Mouse (Mus musculus): ENCODE data around the gene Zdhhc18. TPM values are rescaled to one million over a fixed set of nuclear protein-coding genes. Genes with fewer than 3 reads are reported as not detected.

Zdhhc18 gene
- total and polyA plus RNA-seq, 2 experiments from 2014 or later = 1.7 to 11.4 TPM

GRCm38 (mm10) chr4:133614274-133614761 lies 35.6 kb downstream of the Zdhhc18 start:
- Histone ChIP-seq H3K27ac (ENCODE audit: low read depth) (no peak overlapping the region), H3K9ac (replicated peaks; ENCODE audit: low read depth, low read length) (no peak overlapping the region), H3K4me1 (ENCODE audit: control insufficient read depth, insufficient read depth) (no peaks in the 10 kb centered on the region), H3K4me2 (ENCODE audit: low read depth, low read length) (no peak overlapping the region), H3K9me3 (replicated peaks; ENCODE audit: control insufficient read depth, low read length) (no peaks in the 10 kb centered on the region), H3K4me3 (ENCODE audit: low read depth, low read length) (no peak overlapping the region), H3K27me3 (ENCODE audit: control insufficient read depth, insufficient read depth, low read length) (no peaks in the 10 kb centered on the region), H3K36me3 (replicated peaks; ENCODE audit: control insufficient read depth, insufficient read depth, low read length) (peaks cover 20% of the 10 kb centered on the region)
- ATAC-seq (ENCODE audit: insufficient read depth, low read depth) (no peak), DNase-seq (ENCODE audit: low spot score) (no peak)
- 56% methylated on average over 8 of the region's 8 CpGs for WGBS
- no peak for TF ChIP-seq CTCF (IDR thresholded peaks at IDR 0.05; ENCODE audit: low read depth)
- no peak for TF ChIP-seq EP300 (IDR thresholded peaks at IDR 0.05; ENCODE audit: low read depth)

GRCm38 (mm10) chr4:133613867-133614266 lies 36.1 kb downstream of the Zdhhc18 start:
- Histone ChIP-seq H3K4me2 (ENCODE audit: low read depth, low read length) (no peak overlapping the region), H3K4me3 (ENCODE audit: low read depth, low read length) (no peak overlapping the region), H3K27me3 (ENCODE audit: control insufficient read depth, insufficient read depth, low read length) (no peaks in the 10 kb centered on the region), H3K9me3 (replicated peaks; ENCODE audit: control insufficient read depth, low read length) (no peaks in the 10 kb centered on the region), H3K4me1 (ENCODE audit: control insufficient read depth, insufficient read depth) (no peaks in the 10 kb centered on the region), H3K36me3 (replicated peaks; ENCODE audit: control insufficient read depth, insufficient read depth, low read length) (peaks cover 20% of the 10 kb centered on the region), H3K27ac (ENCODE audit: low read depth) (no peak overlapping the region), H3K9ac (replicated peaks; ENCODE audit: low read depth, low read length) (no peak overlapping the region)
- DNase-seq (ENCODE audit: low spot score) = no peak
- 81% methylated on average over 4 of the region's 4 CpGs for WGBS
- no peak for ATAC-seq (ENCODE audit: insufficient read depth, low read depth)
- no peak for TF ChIP-seq EP300 (IDR thresholded peaks at IDR 0.05; ENCODE audit: low read depth)

GRCm38 (mm10) chr4:133613026-133613425 lies 36.9 kb downstream of the Zdhhc18 start:
- H3K27ac ChIP-seq (ENCODE audit: low read depth) = no peak overlapping the region
- 92% methylated on average over 8 of the region's 8 CpGs for WGBS
- no peak overlapping the region for H3K4me3 ChIP-seq (ENCODE audit: low read depth, low read length)

GRCm38 (mm10) chr4:133612416-133612815 lies 37.5 kb downstream of the Zdhhc18 start:
- Histone ChIP-seq H3K4me1 (ENCODE audit: control insufficient read depth, insufficient read depth) (no peaks in the 10 kb centered on the region), H3K27me3 (ENCODE audit: control insufficient read depth, insufficient read depth, low read length) (no peaks in the 10 kb centered on the region), H3K4me2 (ENCODE audit: low read depth, low read length) (no peak overlapping the region), H3K27ac (ENCODE audit: low read depth) (no peak overlapping the region), H3K9me3 (replicated peaks; ENCODE audit: control insufficient read depth, low read length) (no peaks in the 10 kb centered on the region), H3K4me3 (ENCODE audit: low read depth, low read length) (no peak overlapping the region), H3K36me3 (replicated peaks; ENCODE audit: control insufficient read depth, insufficient read depth, low read length) (peaks cover 28% of the 10 kb centered on the region), H3K9ac (replicated peaks; ENCODE audit: low read depth, low read length) (no peak overlapping the region)
- ATAC-seq (ENCODE audit: insufficient read depth, low read depth) = no peak
- 95% methylated on average over 7 of the region's 7 CpGs for WGBS
- TF ChIP-seq EP300 (IDR thresholded peaks at IDR 0.05; ENCODE audit: low read depth) = no peak
- no peak for DNase-seq (ENCODE audit: low spot score)

More at GRCm38 (mm10) chr4:133613026-133613425, 36.9 kb downstream of the Zdhhc18 start:
- ATAC-seq (ENCODE audit: insufficient read depth, low read depth) (no peak), DNase-seq (ENCODE audit: low spot score) (no peak)
- Histone ChIP-seq H3K9me3 (replicated peaks; ENCODE audit: control insufficient read depth, low read length) (no peaks in the 10 kb centered on the region), H3K9ac (replicated peaks; ENCODE audit: low read depth, low read length) (no peak overlapping the region), H3K27me3 (ENCODE audit: control insufficient read depth, insufficient read depth, low read length) (no peaks in the 10 kb centered on the region), H3K36me3 (replicated peaks; ENCODE audit: control insufficient read depth, insufficient read depth, low read length) (peaks cover 28% of the 10 kb centered on the region), H3K4me1 (ENCODE audit: control insufficient read depth, insufficient read depth) (no peaks in the 10 kb centered on the region), H3K4me2 (ENCODE audit: low read depth, low read length) (no peak overlapping the region)
- TF ChIP-seq EP300 (IDR thresholded peaks at IDR 0.05; ENCODE audit: low read depth) (no peak), CTCF (IDR thresholded peaks at IDR 0.05; ENCODE audit: low read depth) (no peak)

GRCm38 (mm10) chr4:133611815-133612214 lies 38.1 kb downstream of the Zdhhc18 start:
- H3K9ac ChIP-seq (replicated peaks; ENCODE audit: low read depth, low read length) = no peak overlapping the region
- H3K36me3 ChIP-seq (replicated peaks; ENCODE audit: control insufficient read depth, insufficient read depth, low read length) = peaks cover 28% of the 10 kb centered on the region
- DNase-seq (ENCODE audit: low spot score) (no peak), ATAC-seq (ENCODE audit: insufficient read depth, low read depth) (no peak)
- no peak overlapping the region for H3K4me2 ChIP-seq (ENCODE audit: low read depth, low read length)
- H3K4me1 ChIP-seq (ENCODE audit: control insufficient read depth, insufficient read depth) = no peaks in the 10 kb centered on the region
- WGBS = 99% methylated on average over 5 of the region's 5 CpGs
- TF ChIP-seq EP300 (IDR thresholded peaks at IDR 0.05; ENCODE audit: low read depth) (no peak), CTCF (IDR thresholded peaks at IDR 0.05; ENCODE audit: low read depth) (peak; percentile 17; the same call in 1 of the 2 replicates)
- no peaks in the 10 kb centered on the region for H3K9me3 ChIP-seq (replicated peaks; ENCODE audit: control insufficient read depth, low read length)
- H3K27ac ChIP-seq (ENCODE audit: low read depth) = no peak overlapping the region
- H3K4me3 ChIP-seq (ENCODE audit: low read depth, low read length) = no peak overlapping the region
- H3K27me3 ChIP-seq (ENCODE audit: control insufficient read depth, insufficient read depth, low read length) = no peaks in the 10 kb centered on the region

- DNase-seq (ENCODE audit: low spot score) (no peak), ATAC-seq (ENCODE audit: insufficient read depth, low read depth) (peak; percentile 70)
- no peaks in the 10 kb centered on the region for H3K9me3 ChIP-seq (replicated peaks; ENCODE audit: control insufficient read depth, low read length)
- no peak overlapping the region for H3K27ac ChIP-seq (ENCODE audit: low read depth)
- TF ChIP-seq EP300 (IDR thresholded peaks at IDR 0.05; ENCODE audit: low read depth) = no peak
- TF ChIP-seq CTCF (IDR thresholded peaks at IDR 0.05; ENCODE audit: low read depth) = peak; percentile 87
- peaks cover 28% of the 10 kb centered on the region for H3K36me3 ChIP-seq (replicated peaks; ENCODE audit: control insufficient read depth, insufficient read depth, low read length)
- no peak overlapping the region for H3K4me3 ChIP-seq (ENCODE audit: low read depth, low read length)
- no peak overlapping the region for H3K4me2 ChIP-seq (ENCODE audit: low read depth, low read length)
- H3K4me1 ChIP-seq (ENCODE audit: control insufficient read depth, insufficient read depth) = no peaks in the 10 kb centered on the region
- H3K9ac ChIP-seq (replicated peaks; ENCODE audit: low read depth, low read length) = no peak overlapping the region
- no peaks in the 10 kb centered on the region for H3K27me3 ChIP-seq (ENCODE audit: control insufficient read depth, insufficient read depth, low read length)
- 16% methylated on average over 6 of the region's 6 CpGs for WGBS
Observed at GRCm38 (mm10) chr4:133609719-133610118, 40.2 kb downstream of the Zdhhc18 start.
